Mouse (Mus musculus) G1E (cell line): Measurements from ENCODE around the gene Fkrp.

Experiments used
- CTCF ChIP-seq: IDR thresholded peaks from 2 replicates; pipeline ENCODE4 v1.5.1; 2012; ENCODE audit warnings: low read depth, low read length, inconsistent platforms, mixed read lengths
- GATA1 ChIP-seq: IDR thresholded peaks from 2 replicates; pipeline ENCODE4 v1.6.1; 2012; ENCODE audit warnings: borderline replicate concordance, low read length, inconsistent platforms, mixed read lengths
- GATA2 ChIP-seq: IDR thresholded peaks from 2 replicates; pipeline ENCODE4 v1.6.1; 2012; ENCODE audit warnings: low read depth, low read length, inconsistent platforms, borderline replicate concordance
- POLR2AphosphoS5 ChIP-seq: IDR thresholded peaks from 2 replicates; pipeline ENCODE4 v1.6.1; 2012; ENCODE audit warnings: low read depth, low read length, inconsistent platforms; ENCODE audit not compliant: insufficient replicate concordance

GRCm38 (mm10) chr7:16780825-16781554 lies 35.5 kb downstream of the Fkrp start, which contains the start of gene Slc1a5:
- TF ChIP-seq GATA1 (no peak), CTCF (no peak), GATA2 (no peak), POLR2AphosphoS5 (no peak)
